ENCODE assay signal across 9 mouse cellular contexts in the genomic region with DNA sequence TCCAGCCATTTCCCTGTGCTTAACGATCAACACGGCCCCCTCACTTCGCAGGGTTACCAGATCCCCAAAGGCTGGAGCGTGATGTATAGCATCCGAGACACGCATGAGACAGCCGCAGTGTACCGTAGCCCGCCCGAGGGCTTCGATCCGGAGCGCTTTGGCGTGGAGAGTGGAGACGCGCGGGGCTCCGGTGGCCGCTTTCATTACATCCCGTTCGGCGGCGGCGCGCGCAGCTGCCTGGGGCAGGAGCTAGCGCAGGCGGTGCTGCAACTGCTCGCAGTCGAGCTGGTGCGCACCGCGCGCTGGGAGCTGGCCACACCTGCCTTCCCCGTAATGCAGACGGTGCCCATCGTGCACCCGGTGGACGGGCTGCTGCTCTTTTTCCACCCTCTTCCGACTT. TPM values are rescaled to one million over a fixed set of nuclear protein-coding genes. Genes with fewer than 3 reads are reported as not detected.
DNase-seq lines count a peak whose midpoint lies in the region; ATAC-seq and TF ChIP-seq lines count a peak whose summit lies in the region.
"Had no signal": no experiment of that assay in that cellular context is flagged by ENCODE, and none has a peak within 500 bp of the region (broad histone marks: within the 10 kb centered on the region; RNA-seq: fewer than 3 reads in every experiment).

No protein-coding gene starts in this region.

- H3K4me3 ChIP-seq in bone marrow macrophage, adult 2 months (ENCODE audit: insufficient read depth, low read length): peak overlapping the region; percentile 51
- H3K4me3 ChIP-seq in forebrain, embryonic 14.5 days (ENCODE audit: low read depth, low read length): peak overlapping the region; percentile 25
- H3K4me3 ChIP-seq in liver, embryonic 13.5 days (replicated peaks): peak overlapping the region; percentile 39
- H3K4me3 ChIP-seq: myocyte had no signal

- peak overlapping the region; percentile 50 for H3K4me2 ChIP-seq in forebrain, embryonic 14.5 days (ENCODE audit: low read length)
- peak overlapping the region; percentile 56 for H3K4me2 ChIP-seq in liver, embryonic 13.5 days

- no peak for TF ChIP-seq CTCF in bone marrow macrophage, adult 2 months (IDR thresholded peaks at IDR 0.05; ENCODE audit: low read depth, low read length)

- H3K27ac ChIP-seq in bone marrow macrophage, adult 2 months (ENCODE audit: insufficient read depth, low read depth, low read length): no peak overlapping the region
- H3K27ac ChIP-seq in forebrain, embryonic 14.5 days (ENCODE audit: low read depth, low read length): no peak overlapping the region
- no peak overlapping the region for H3K27ac ChIP-seq in liver, embryonic 13.5 days

- H3K27me3 ChIP-seq in forebrain, embryonic 14.5 days (replicated peaks; ENCODE audit: control insufficient read depth, insufficient read depth, low read length): peaks cover 100% of the 10 kb centered on the region
- H3K27me3 ChIP-seq in liver, embryonic 13.5 days: peaks cover 100% of the 10 kb centered on the region

- H3K9me3 ChIP-seq in forebrain, embryonic 14.5 days (replicated peaks; ENCODE audit: control insufficient read depth, low read length): no peaks in the 10 kb centered on the region
- H3K9me3 ChIP-seq in liver, embryonic 13.5 days (replicated peaks): no peaks in the 10 kb centered on the region

- WGBS in forebrain, embryonic 14.5 days: under 1% methylated on average over 40 of the region's 40 CpGs
- WGBS in liver, embryonic 13.5 days (ENCODE audit: insufficient replicate concordance): 3% methylated on average over 40 of the region's 40 CpGs

- ATAC-seq in forebrain, embryonic 14.5 days: peak; percentile 60
- no peak; the same call in 1 of the 2 replicates for ATAC-seq in liver, embryonic 13.5 days (ENCODE audit: low read depth)

- no peak for TF ChIP-seq POLR2A in bone marrow macrophage, adult 2 months (IDR thresholded peaks at IDR 0.05; ENCODE audit: borderline replicate concordance, low read depth, low read length)

- H3K4me1 ChIP-seq in bone marrow macrophage, adult 2 months (ENCODE audit: control insufficient read depth, insufficient read depth, low read length): peaks cover 30% of the 10 kb centered on the region
- peaks cover 4% of the 10 kb centered on the region; the same call in 1 of the 2 replicates for H3K4me1 ChIP-seq in forebrain, embryonic 14.5 days (ENCODE audit: control insufficient read depth, insufficient read depth, low read length)
- peaks cover 25% of the 10 kb centered on the region for H3K4me1 ChIP-seq in liver, embryonic 13.5 days (replicated peaks)

- no peak overlapping the region; the same call in 1 of the 2 replicates for H3K9ac ChIP-seq in forebrain, embryonic 14.5 days (ENCODE audit: low read length)
- no peak overlapping the region for H3K9ac ChIP-seq in liver, embryonic 13.5 days

- peak; percentile 27 to 52 for DNase-seq in left cerebral cortex, adult 18-20 months (ENCODE audit: low spot score in 2 of 2)
- DNase-seq in left cerebral cortex, adult 11 months (ENCODE audit: low spot score): no peak
- DNase-seq in forebrain, embryonic 14.5 days (ENCODE audit: low spot score): peak; percentile 61
- DNase-seq in liver, embryonic 13.5 days: no peak
- DNase-seq in right cerebral cortex, postnatal 25 days: peak; percentile 61
- DNase-seq in lung, postnatal 14 days: no peak
- DNase-seq in lung, postnatal 4 days: no peak

- no peaks in the 10 kb centered on the region for H3K36me3 ChIP-seq in forebrain, embryonic 14.5 days (ENCODE audit: control insufficient read depth, insufficient read depth, low read length)
- 0 out of 2 replicates have a peak, but pooled peaks cover 2% of the 10 kb centered on the region for H3K36me3 ChIP-seq in liver, embryonic 13.5 days

RNA-seq across cellular contexts. Expression of a gene that starts 4.7 kb away (rescaled TPM):
- not detected for total RNA-seq in left cerebral cortex, adult 18-20 months (2021)
- not detected in 2 replicates for polyA plus RNA-seq in bone marrow macrophage, adult 2 months (2012; ENCODE audit: insufficient read depth, insufficient read length, missing spikeins)
- 0.12 TPM in 1 of 2 replicates, not detected in the other for polyA plus RNA-seq in forebrain, embryonic 14.5 days (2014; fragmentation: Nextera tagmentation; extraction: Ambion mirVana)
- polyA plus RNA-seq in liver, embryonic 13.5 days (2015; fragmentation: Nextera tagmentation; extraction: Ambion mirVana): 0.16 and 0.27 TPM in 2 replicates

RNA-seq across cellular contexts. Expression of a gene that starts 7.5 kb away (rescaled TPM):
- not detected for total RNA-seq in left cerebral cortex, adult 18-20 months (2021)
- polyA plus RNA-seq in bone marrow macrophage, adult 2 months (2012; ENCODE audit: insufficient read depth, insufficient read length, missing spikeins): not detected in 2 replicates
- polyA plus RNA-seq in forebrain, embryonic 14.5 days (2014; fragmentation: Nextera tagmentation; extraction: Ambion mirVana): not detected in 2 replicates
- polyA plus RNA-seq in liver, embryonic 13.5 days (2015; fragmentation: Nextera tagmentation; extraction: Ambion mirVana): not detected in 2 replicates

Comparison
In these comparisons a context has a peak if more than half of its experiments do, and no peak if none do; other contexts are left out.
1. DNase-seq: peak in left cerebral cortex, adult 18-20 months (2 of 2), forebrain, embryonic 14.5 days (single experiment) and right cerebral cortex, postnatal 25 days (single experiment); none in left cerebral cortex, adult 11 months (single experiment), liver, embryonic 13.5 days (single experiment), lung, postnatal 14 days (single experiment) and lung, postnatal 4 days (0 of 2).
2. Peak in every context shown above with its lines, with median percentiles within 50 percentile points of each other: H3K4me3 ChIP-seq.